Mouse (Mus musculus) hindbrain, embryonic 12.5 days (tissue): ENCODE measurements around the gene Mknk1. TPM values are rescaled to one million over a fixed set of nuclear protein-coding genes. Genes with fewer than 3 reads are reported as not detected.

Experiments
- ATAC-seq: fragments of 200-750 bp; cut with Nextera tagmentation; 2 replicates; pipeline ENCODE4 v1.8.0; 2017; ENCODE audit warnings: moderate TSS enrichment; ENCODE audit not compliant: low FRiP score
- H3K27ac ChIP-seq: fragments of 300-500 bp; sonication (generic); 2 replicates; pipeline ENCODE4 v1.5.1; 2016; ENCODE audit warnings: mild to moderate bottlenecking
- H3K27me3 ChIP-seq: fragments of 300-500 bp; sonication (generic); 2 replicates; pipeline ENCODE4 v1.6.1; 2016; ENCODE audit warnings: mild to moderate bottlenecking
- H3K36me3 ChIP-seq: fragments of 300-500 bp; sonication (generic); 2 replicates; pipeline ENCODE4 v1.6.1; 2016; ENCODE audit warnings: mild to moderate bottlenecking
- H3K4me1 ChIP-seq: fragments of 300-500 bp; sonication (generic); 2 replicates; pipeline ENCODE4 v1.6.1; 2016
- H3K4me2 ChIP-seq: fragments of 300-500 bp; sonication (generic); replicated peaks from 2 replicates; pipeline ENCODE4 v1.6.1; 2016; ENCODE audit warnings: mild to moderate bottlenecking
- H3K4me3 ChIP-seq: fragments of 300-500 bp; sonication (generic); 2 replicates; pipeline ENCODE4 v1.5.1; 2016; ENCODE audit warnings: mild to moderate bottlenecking
- H3K9ac ChIP-seq: fragments of 300-500 bp; sonication (generic); 2 replicates; pipeline ENCODE4 v1.6.1; 2016; ENCODE audit warnings: mild to moderate bottlenecking, moderate library complexity
- H3K9me3 ChIP-seq: fragments of 300-500 bp; sonication (generic); replicated peaks from 2 replicates; pipeline ENCODE4 v1.6.1; 2016; ENCODE audit warnings: mild to moderate bottlenecking
- WGBS: fragments of 180-500 bp; shearing (Covaris S2); methylation state at CpG from one replicate; pipeline ENCODE4 v1.1.7; 2016; 5-methylcytosine and 5-hydroxymethylcytosine counted together
- polyA plus RNA-seq: library from polyadenylated mRNA; unstranded; fragments of >200 nt; fragmentation: Nextera tagmentation; extraction: Ambion mirVana; gene quantifications from 2 replicates; pipeline ENCODE4 v1.2.1, GENCODE M21; 2016

The Mknk1 gene
- polyA plus RNA-seq, 1 experiment from 2014 or later: 28.0 TPM

DNA sequence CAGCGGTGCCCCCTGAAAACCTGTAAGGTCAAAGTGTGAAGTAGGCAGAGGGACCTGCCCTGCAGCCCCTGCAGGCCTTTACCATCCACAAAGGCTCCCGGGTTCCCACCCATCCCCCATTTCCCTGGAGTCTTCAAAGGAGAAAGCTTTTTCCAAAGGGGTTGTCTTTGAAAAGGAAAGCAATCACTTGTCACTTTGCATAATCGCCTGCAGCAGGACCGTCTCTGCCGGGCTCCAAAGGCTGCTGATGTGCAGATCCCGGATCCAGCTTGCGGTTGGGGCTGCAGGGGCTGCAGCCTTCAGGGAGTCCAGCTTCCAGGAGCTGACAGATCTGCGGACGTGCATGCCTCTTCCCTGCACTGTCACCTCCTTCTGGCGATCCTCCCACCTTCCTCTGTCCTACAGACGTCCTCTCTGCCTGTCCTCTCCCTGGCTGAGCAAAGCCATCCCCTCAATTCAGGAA lies 39.2 kb downstream of the Mknk1 start:
- peak overlapping the region; percentile 32 for H3K4me2 ChIP-seq
- H3K4me1 ChIP-seq: peaks cover 45% of the 10 kb centered on the region
- peak overlapping the region; percentile 80 for H3K27ac ChIP-seq
- under 1% methylated on average over 11 of the region's 11 CpGs for WGBS
- no peak overlapping the region for H3K4me3 ChIP-seq
- ATAC-seq: peak; percentile 68
- H3K9me3 ChIP-seq: no peaks in the 10 kb centered on the region
- H3K27me3 ChIP-seq: no peaks in the 10 kb centered on the region
- H3K36me3 ChIP-seq: peaks cover 12% of the 10 kb centered on the region
- peak overlapping the region; percentile 44; the same call in 1 of the 2 replicates for H3K9ac ChIP-seq

DNA sequence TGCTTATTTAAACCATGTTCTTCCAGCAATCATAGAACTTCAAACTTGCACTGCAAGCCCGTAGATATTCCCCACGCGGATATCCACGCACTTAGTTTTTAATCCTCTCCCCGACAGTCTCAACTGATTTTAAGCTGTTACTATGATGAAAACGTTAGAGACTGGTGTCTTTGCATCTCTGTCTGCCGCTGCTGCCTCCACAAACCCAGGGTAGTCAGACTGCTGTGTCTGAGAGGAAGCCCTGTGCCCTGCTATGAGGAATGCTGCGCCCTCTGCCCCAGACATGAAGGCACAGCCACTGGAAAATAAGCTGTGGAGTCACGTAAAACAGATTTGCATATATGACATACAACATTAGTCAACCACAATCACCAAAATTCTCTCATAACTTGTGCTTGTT lies 39.8 kb downstream of the Mknk1 start:
- Histone ChIP-seq H3K4me3 (no peak overlapping the region), H3K9ac (no peak overlapping the region), H3K27me3 (no peaks in the 10 kb centered on the region), H3K4me2 (0 out of 2 replicates have a peak overlapping the region, but pooled peaks have one; percentile 32), H3K36me3 (peaks cover 6% of the 10 kb centered on the region; the same call in 1 of the 2 replicates), H3K9me3 (no peaks in the 10 kb centered on the region), H3K27ac (peak overlapping the region; percentile 80), H3K4me1 (peaks cover 47% of the 10 kb centered on the region)
- no peak for ATAC-seq
- 42% methylated on average over 9 of the region's 9 CpGs for WGBS

DNA sequence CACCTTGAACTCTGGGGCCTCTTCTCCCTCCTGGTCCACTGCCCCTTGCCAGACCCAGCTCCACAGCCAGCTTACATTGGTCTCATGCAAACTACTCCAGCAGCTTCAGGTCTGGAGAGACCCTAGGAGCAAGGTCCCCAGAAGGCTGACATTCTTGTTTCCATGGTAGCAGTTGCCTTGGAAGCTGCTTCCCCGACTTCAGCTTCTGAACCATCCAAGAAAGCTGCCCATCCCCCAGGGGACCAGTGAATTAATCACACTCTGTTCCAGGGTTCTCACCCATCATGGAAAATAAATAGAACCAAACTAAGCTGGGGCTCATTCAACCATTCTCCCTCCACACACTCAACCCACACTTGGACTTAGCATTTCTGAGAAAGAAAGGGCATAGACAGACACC lies 42.2 kb downstream of the Mknk1 start:
- no peaks in the 10 kb centered on the region for H3K36me3 ChIP-seq
- peaks cover 49% of the 10 kb centered on the region for H3K4me1 ChIP-seq
- no peak overlapping the region for H3K9ac ChIP-seq
- H3K27ac ChIP-seq: peak overlapping the region; percentile 64
- H3K4me3 ChIP-seq: no peak overlapping the region
- no peak overlapping the region for H3K4me2 ChIP-seq
- ATAC-seq: peak; percentile 62
- H3K9me3 ChIP-seq: no peaks in the 10 kb centered on the region
- no peaks in the 10 kb centered on the region for H3K27me3 ChIP-seq
- 12% methylated on average over 1 of the region's 1 CpGs for WGBS

DNA sequence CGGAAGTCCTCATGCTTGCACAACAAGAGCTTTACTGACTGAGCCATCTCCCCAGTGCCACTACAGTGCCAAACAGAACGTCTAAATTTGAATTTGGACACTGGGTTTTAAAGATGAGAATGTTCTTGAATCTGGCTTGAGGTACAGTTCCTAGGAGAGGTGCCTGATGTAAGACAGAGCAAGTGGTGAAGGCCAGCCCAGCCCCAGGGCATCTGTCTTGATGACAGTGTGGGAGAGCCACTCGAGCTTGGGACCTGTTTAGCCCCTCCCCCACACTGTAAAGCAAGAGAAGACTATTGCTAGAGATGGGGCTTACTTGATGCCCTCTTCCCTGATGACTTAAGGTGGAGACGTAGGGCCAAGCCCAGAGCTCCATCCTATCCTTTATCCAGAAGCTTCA lies 43.2 kb downstream of the Mknk1 start:
- H3K27me3 ChIP-seq: no peaks in the 10 kb centered on the region
- peaks cover 49% of the 10 kb centered on the region for H3K4me1 ChIP-seq
- no peaks in the 10 kb centered on the region for H3K9me3 ChIP-seq
- H3K4me2 ChIP-seq: no peak overlapping the region
- WGBS: 60% methylated on average over 4 of the region's 4 CpGs
- H3K27ac ChIP-seq: no peak overlapping the region
- no peak overlapping the region for H3K4me3 ChIP-seq
- no peaks in the 10 kb centered on the region for H3K36me3 ChIP-seq
- ATAC-seq: no peak
- H3K9ac ChIP-seq: no peak overlapping the region

DNA sequence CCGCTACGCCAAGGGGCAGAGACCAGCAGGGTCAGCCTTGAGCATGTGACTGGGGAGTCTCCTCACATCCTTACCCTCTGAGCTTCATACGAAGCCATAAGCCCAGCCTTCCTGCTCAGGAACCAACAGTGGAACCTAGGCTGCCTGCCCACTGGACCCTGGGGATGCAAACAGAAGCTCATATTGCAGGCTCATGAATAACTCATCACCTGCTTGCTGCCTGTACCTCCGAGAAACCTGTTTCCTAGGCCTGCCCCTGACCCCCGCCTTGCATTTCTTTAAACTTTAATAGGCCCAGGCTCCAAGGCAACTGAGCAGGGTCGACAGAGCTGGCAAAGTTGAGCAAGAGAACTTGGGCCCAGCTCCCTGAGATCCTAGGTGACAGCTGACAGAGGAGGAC lies 45.0 kb downstream of the Mknk1 start, which contains the start of gene Kncn:
Gene Kncn, plus strand, starts transcription at position 379 of the 400 bp plus-strand sequence.
- H3K27me3 ChIP-seq: peaks cover 4% of the 10 kb centered on the region; the same call in 1 of the 2 replicates
- H3K27ac ChIP-seq: no peak within 1 kb of the TSS
- H3K4me2 ChIP-seq: no peak within 1 kb of the TSS
- no peak within 1 kb of the TSS for H3K4me3 ChIP-seq
- peaks cover 31% of the 10 kb centered on the region for H3K4me1 ChIP-seq
- no peak for ATAC-seq
- WGBS: 63% methylated on average over 6 of the region's 6 CpGs
- no peaks in the 10 kb centered on the region for H3K9me3 ChIP-seq
- H3K36me3 ChIP-seq: no peaks in the 10 kb centered on the region
- H3K9ac ChIP-seq: no peak within 1 kb of the TSS

DNA sequence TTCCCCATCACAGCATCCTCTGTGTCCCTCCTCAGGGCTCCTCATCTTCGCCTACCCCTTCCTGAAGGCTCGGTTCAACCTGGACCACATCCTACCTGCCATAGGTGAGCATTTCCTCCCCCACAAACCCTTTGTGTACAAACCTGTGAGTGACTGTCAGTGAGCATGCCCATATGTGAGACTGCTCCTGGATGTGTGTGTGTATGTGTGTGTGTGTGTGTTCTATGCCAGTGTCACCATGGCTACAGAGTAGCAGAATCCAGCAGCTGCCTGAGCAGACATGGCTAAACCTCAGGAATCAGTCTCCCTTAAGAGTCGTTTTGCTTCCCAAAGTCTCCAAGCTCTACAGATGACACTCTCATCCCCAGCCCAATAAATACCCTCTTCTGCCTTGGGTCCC lies 46.8 kb downstream of the Mknk1 start:
- Histone ChIP-seq H3K36me3 (no peaks in the 10 kb centered on the region), H3K4me1 (peaks cover 26% of the 10 kb centered on the region), H3K4me3 (no peak overlapping the region), H3K4me2 (no peak overlapping the region), H3K27ac (no peak overlapping the region), H3K9ac (no peak overlapping the region), H3K27me3 (peaks cover 22% of the 10 kb centered on the region), H3K9me3 (no peaks in the 10 kb centered on the region)
- ATAC-seq: no peak
- WGBS: 80% methylated on average over 3 of the region's 3 CpGs

DNA sequence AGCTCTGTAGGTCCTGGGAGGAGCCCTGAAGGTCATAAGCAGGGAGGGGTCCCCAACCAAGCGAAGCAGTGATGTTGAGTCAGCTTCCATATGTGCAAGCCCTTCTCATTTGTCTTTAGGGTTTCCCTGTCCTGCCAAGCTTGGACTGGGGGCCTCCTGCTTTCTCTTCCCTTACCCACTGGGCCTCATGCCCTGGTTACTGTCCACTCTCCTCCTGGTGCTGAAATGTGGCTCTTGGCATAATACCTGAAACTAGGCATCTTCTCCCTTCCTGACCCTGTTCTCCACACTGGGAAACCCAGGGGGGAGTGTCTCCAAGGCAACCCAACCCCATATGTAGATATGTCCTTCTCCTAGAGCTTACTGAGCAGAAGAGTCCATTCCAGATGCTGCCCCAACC lies 47.9 kb downstream of the Mknk1 start:
- H3K9ac ChIP-seq: no peak overlapping the region

DNA sequence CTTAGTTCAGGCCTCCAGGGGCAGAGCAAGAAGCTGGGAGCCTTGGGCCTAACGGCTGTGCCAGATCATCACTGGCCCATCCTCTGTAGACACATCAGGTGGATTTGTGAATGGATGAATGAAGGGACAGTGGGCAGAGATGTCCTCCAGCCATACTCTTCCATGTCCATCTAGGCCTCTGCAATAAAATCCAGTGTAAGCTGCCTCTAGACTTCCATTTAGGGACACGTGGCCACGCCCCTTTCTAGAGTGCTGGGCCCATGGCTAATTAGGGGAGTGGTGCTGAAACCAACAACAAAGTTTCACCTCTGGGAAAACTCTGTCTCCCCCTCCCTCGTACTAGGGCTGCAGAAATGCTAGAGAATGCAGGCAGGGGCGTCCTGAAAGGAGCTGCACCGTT lies 51.1 kb downstream of the Mknk1 start:
- Histone ChIP-seq H3K9ac (peak overlapping the region; percentile 42), H3K27ac (no peak overlapping the region), H3K4me2 (peak overlapping the region; percentile 58), H3K9me3 (no peaks in the 10 kb centered on the region), H3K27me3 (peaks cover 47% of the 10 kb centered on the region), H3K36me3 (no peaks in the 10 kb centered on the region), H3K4me1 (peaks cover 9% of the 10 kb centered on the region), H3K4me3 (peak overlapping the region; percentile 32)
- no peak for ATAC-seq
- 11% methylated on average over 6 of the region's 6 CpGs for WGBS

More for the DNA sequence above, 47.9 kb downstream of the Mknk1 start:
- H3K4me2 ChIP-seq: no peak overlapping the region
- H3K27me3 ChIP-seq: peaks cover 32% of the 10 kb centered on the region
- no peaks in the 10 kb centered on the region for H3K9me3 ChIP-seq
- H3K27ac ChIP-seq: no peak overlapping the region
- peaks cover 17% of the 10 kb centered on the region for H3K4me1 ChIP-seq
- ATAC-seq: no peak
- H3K36me3 ChIP-seq: no peaks in the 10 kb centered on the region
- no peak overlapping the region for H3K4me3 ChIP-seq
- WGBS: 56% methylated on average over 1 of the region's 1 CpGs

DNA sequence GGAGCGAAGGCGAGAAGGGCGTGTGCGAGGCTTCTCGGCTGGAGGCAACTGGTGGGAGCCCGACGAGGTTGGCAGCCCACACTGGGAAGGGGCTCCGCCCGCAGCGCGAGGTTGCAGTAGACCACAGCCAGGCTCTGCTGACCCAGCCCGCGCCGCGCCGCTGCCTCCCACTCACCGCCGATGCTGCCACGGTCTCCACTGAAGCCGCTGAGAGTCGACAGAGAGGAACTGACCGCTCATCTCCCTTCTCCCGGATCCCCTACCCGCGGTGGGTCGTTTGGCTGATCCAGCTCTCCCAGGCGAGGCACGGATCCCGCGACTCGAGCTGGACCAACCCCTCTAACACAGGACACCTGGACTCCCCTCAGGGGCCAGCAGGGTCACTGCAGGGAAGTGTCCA lies 51.6 kb downstream of the Mknk1 start, which contains the start of gene 6430628N08Rik:
Gene 6430628N08Rik, plus strand, starts transcription at position 113 of the 400 bp plus-strand sequence.
- ATAC-seq: peak; percentile 33; the same call in 1 of the 2 replicates
- Histone ChIP-seq H3K27ac (no peak within 1 kb of the TSS), H3K9ac (peak within 1 kb of the TSS; percentile 42), H3K4me1 (peaks cover 9% of the 10 kb centered on the region), H3K27me3 (peaks cover 47% of the 10 kb centered on the region), H3K36me3 (no peaks in the 10 kb centered on the region), H3K4me3 (peak within 1 kb of the TSS; percentile 32), H3K9me3 (no peaks in the 10 kb centered on the region), H3K4me2 (peak within 1 kb of the TSS; percentile 58)
- WGBS: under 1% methylated on average over 31 of the region's 31 CpGs

DNA sequence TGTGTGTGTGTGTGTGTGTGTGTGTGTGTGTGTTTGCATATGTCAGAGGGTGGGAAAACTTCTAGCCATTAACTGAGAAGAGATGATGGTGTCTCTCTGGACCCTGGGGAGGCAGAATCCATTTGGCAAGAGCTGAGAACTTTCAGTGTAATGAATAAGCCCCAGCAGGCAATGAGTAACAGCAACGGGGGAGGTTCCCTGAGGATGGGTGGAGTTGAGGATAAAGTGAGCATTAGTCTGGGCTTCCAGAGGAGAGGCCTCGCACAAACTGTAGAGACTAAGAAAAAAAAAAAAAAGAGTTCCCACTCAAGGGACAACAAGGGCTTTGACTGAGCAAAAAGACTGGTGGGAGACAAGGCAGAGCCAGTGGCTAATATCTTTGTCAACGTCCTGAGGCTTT lies 55.3 kb downstream of the Mknk1 start:
- H3K27me3 ChIP-seq: peaks cover 75% of the 10 kb centered on the region
- no peak overlapping the region for H3K4me3 ChIP-seq
- H3K36me3 ChIP-seq: no peaks in the 10 kb centered on the region
- H3K9me3 ChIP-seq: no peaks in the 10 kb centered on the region
- peaks cover 18% of the 10 kb centered on the region for H3K4me1 ChIP-seq
- no peak overlapping the region for H3K4me2 ChIP-seq
- no peak overlapping the region for H3K27ac ChIP-seq
- H3K9ac ChIP-seq: no peak overlapping the region
- no peak for ATAC-seq
- 10% methylated on average over 3 of the region's 3 CpGs for whole genome bisulfite sequencing

DNA sequence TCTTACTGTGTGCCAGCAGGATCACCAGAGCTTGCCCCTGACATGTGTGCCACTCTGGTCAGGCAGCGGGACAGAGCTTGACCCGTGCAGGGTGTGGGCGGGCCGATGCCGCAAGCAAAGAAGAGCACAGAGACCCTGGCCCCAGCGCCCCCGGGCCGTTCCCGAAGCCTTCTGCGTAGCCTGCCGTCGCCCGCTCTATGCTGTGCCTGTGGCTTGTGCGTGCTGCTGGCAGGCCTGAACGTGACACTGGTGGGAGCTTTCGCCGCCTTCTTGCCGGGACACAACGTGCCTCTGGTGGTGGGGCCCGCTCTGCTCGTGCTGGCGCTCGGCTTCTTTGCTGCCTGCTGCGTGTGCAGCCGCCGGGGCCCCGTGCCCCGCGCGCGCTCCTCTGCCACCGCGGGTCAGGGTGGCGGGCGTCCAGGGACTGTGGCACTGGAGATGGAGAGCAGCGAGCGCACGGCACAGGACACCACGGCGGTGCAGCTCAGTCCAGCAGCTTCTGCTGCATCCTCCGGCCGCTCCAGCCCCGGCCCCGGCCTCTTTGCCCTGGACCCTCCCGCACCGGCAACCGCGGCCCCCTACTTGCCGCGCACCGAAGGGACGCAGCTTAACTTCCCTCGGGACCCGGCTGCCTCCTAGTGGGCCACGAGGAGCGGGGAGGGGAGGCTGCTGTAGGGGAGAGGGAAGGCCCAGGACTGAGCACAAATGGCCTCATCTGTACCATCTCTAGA lies 59.1 kb downstream of the Mknk1 start:
- peak; percentile 71 for ATAC-seq
- H3K27ac ChIP-seq: no peak overlapping the region
- H3K9ac ChIP-seq: peak overlapping the region; percentile 65
- WGBS: under 1% methylated on average over 56 of the region's 56 CpGs
- peak overlapping the region; percentile 41 for H3K4me3 ChIP-seq
- H3K4me2 ChIP-seq: peak overlapping the region; percentile 80
- H3K36me3 ChIP-seq: no peaks in the 10 kb centered on the region
- H3K4me1 ChIP-seq: peaks cover 9% of the 10 kb centered on the region
- peaks cover 73% of the 10 kb centered on the region for H3K27me3 ChIP-seq
- no peaks in the 10 kb centered on the region for H3K9me3 ChIP-seq

DNA sequence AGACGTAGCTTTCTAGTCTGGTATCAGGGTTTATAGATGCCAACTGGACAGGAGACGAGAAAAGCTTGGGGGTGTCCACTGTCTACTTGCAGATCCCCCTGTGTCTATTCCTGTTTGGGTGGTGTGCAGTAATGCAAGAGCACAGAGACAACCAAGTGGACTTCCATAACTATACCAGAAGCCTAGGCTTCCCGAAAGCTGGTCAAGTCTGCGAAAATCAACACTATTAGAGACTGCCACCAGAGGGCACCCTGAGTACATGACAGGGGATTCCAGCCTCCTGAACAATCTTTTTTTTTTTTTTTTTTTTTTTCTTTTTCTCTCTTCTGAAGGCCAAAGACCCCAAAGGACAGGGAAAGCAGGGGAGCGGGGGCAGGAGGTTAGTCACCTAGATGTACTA lies 63.8 kb downstream of the Mknk1 start:
- no peak for ATAC-seq
- Histone ChIP-seq H3K9me3 (no peaks in the 10 kb centered on the region), H3K27me3 (peaks cover 87% of the 10 kb centered on the region)

DNA sequence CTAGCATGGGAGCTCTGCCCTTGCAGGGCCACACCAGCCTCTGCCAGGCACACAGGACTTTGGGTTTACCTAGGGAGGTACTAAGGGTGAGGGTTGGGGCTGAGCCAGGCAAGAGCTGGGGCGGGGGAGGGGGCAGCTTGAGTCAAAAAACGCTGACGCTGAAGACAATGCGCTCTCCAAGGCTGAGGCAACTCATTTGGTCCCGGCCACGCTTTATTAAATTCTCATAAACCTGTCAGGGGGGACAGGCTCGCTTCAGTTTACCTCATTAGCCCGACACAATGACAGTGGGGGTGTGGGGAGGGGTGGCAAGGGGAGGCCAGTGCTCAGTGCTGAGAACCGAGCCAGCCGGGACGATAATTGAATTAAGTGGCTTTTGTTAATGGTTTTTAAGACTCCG lies 65.4 kb downstream of the Mknk1 start:
- Histone ChIP-seq H3K27me3 (peaks cover 86% of the 10 kb centered on the region), H3K9ac (no peak overlapping the region), H3K36me3 (no peaks in the 10 kb centered on the region), H3K4me2 (no peak overlapping the region), H3K27ac (no peak overlapping the region), H3K4me3 (no peak overlapping the region), H3K9me3 (no peaks in the 10 kb centered on the region), H3K4me1 (peaks cover 24% of the 10 kb centered on the region)
- 6% methylated on average over 12 of the region's 12 CpGs for WGBS
- peak; percentile 82 for ATAC-seq

More for the DNA sequence above, 63.8 kb downstream of the Mknk1 start:
- Histone ChIP-seq H3K9ac (no peak overlapping the region), H3K4me2 (no peak overlapping the region), H3K36me3 (no peaks in the 10 kb centered on the region), H3K4me3 (no peak overlapping the region), H3K4me1 (peaks cover 31% of the 10 kb centered on the region), H3K27ac (no peak overlapping the region)
- WGBS: 22% methylated on average over 5 of the region's 5 CpGs
